Mouse (Mus musculus) cerebellum, adult 11 months (tissue): Measurements from ENCODE around the gene Gimap9.

ENCODE experiments used
- DNase-seq: peaks from one replicate; pipeline ENCODE4 v3.0.0; 2022

Gene Gimap9

GRCm38 (mm10) chr6:48696830-48697554 is 21.1 kb downstream of the Gimap9 start:
- no peak for DNase-seq

GRCm38 (mm10) chr6:48697555-48697930 is 21.6 kb downstream of the Gimap9 start:
- no peak for DNase-seq

GRCm38 (mm10) chr6:48698066-48698856 is 22.3 kb downstream of the Gimap9 start:
- DNase-seq, result no peak

- DNase-seq, result no peak
Measured at GRCm38 (mm10) chr6:48698888-48699287, 23.0 kb downstream of the Gimap9 start.

GRCm38 (mm10) chr6:48700251-48701075 is 24.5 kb downstream of the Gimap9 start:
- no peak for DNase-seq

GRCm38 (mm10) chr6:48702146-48702545 is 26.2 kb downstream of the Gimap9 start:
- DNase-seq, result no peak

GRCm38 (mm10) chr6:48702601-48703000 is 26.7 kb downstream of the Gimap9 start:
- DNase-seq, result no peak

GRCm38 (mm10) chr6:48704146-48704545 is 28.2 kb downstream of the Gimap9 start:
- DNase-seq, result no peak

- no peak for DNase-seq
Measured at GRCm38 (mm10) chr6:48706130-48706529, 30.2 kb downstream of the Gimap9 start.

GRCm38 (mm10) chr6:48718455-48718854 is 42.5 kb downstream of the Gimap9 start, which contains the start of the genes Gm28053 and Gimap7:
Gm28053 (plus strand) TSS chr6:48718607.
Gimap7 (plus strand) TSS chr6:48718621.
- no peak for DNase-seq

GRCm38 (mm10) chr6:48720326-48720725 is 44.4 kb downstream of the Gimap9 start:
- DNase-seq, result no peak

- no peak for DNase-seq
Measured at GRCm38 (mm10) chr6:48723468-48723867, 47.5 kb downstream of the Gimap9 start.

GRCm38 (mm10) chr6:48725476-48725875 is 49.5 kb downstream of the Gimap9 start:
- DNase-seq, result no peak

GRCm38 (mm10) chr6:48727761-48728160 is 51.8 kb downstream of the Gimap9 start:
- no peak for DNase-seq
